Comparison of ENCODE assay signal across 8 mouse cellular contexts in genomic region chr17:68176611-68177165, GRCm38 (mm10).
A peak's percentile ranks its signal among the peaks of the same experiment; 100 is the strongest.
DNase-seq lines count a peak whose midpoint lies in the region; ATAC-seq lines count a peak whose summit lies in the region.

No protein-coding gene starts in this region.

- no peak overlapping the region for H3K27ac ChIP-seq in liver, embryonic 12.5 days

- DNase-seq in liver (peak; percentile 12), R1 (ENCODE audit: low read depth, low spot score) (peak; percentile 56)
- peak; percentile 20 for DNase-seq in cerebellum, adult 11-12 months
- DNase-seq in forelimb bud, embryonic 11.5 days (ENCODE audit: low read depth, low spot score), result peak; percentile 75
- peak; percentile 34 to 49 for DNase-seq in left cerebral cortex, postnatal 25 days (ENCODE audit: low spot score in 2 of 2)
- peak; percentile 77 for DNase-seq in retina, postnatal 1 day
- no peak for DNase-seq in spleen, postnatal 14 days (ENCODE audit: low spot score in 2 of 2)

- ATAC-seq in liver, embryonic 12.5 days, result no peak

- H3K4me1 ChIP-seq in liver, embryonic 12.5 days, result no peaks in the 10 kb centered on the region

- intact Hi-C loops in left cerebral cortex, postnatal 25 days (cut with DNase I), result loop anchor here (2.0 to 5.0 kb wide), 3 partner anchors 676 to 931 kb away; no protein-coding TSS in a partner anchor

- 50% methylated on average over 9 of the region's 9 CpGs for WGBS in liver, embryonic 12.5 days (ENCODE audit: insufficient replicate concordance)

- H3K4me3 ChIP-seq in liver, embryonic 12.5 days, result no peak overlapping the region

- H3K36me3 ChIP-seq in liver, embryonic 12.5 days, result no peaks in the 10 kb centered on the region

- no peak overlapping the region for H3K9ac ChIP-seq in liver, embryonic 12.5 days

- no peak overlapping the region for H3K4me2 ChIP-seq in liver, embryonic 12.5 days

- no peaks in the 10 kb centered on the region for H3K9me3 ChIP-seq in liver, embryonic 12.5 days (replicated peaks)

- H3K27me3 ChIP-seq in liver, embryonic 12.5 days (replicated peaks), result no peaks in the 10 kb centered on the region

Comparison
In these comparisons a context has a peak if more than half of its experiments do, and no peak if none do; other contexts are left out.
1. DNase-seq: peak in liver (single experiment), R1 (single experiment), cerebellum, adult 11-12 months (single experiment), forelimb bud, embryonic 11.5 days (single experiment), left cerebral cortex, postnatal 25 days (2 of 2) and retina, postnatal 1 day (single experiment); none in spleen, postnatal 14 days (0 of 2).